Mouse (Mus musculus) lung, adult 2 months (tissue): ENCODE results near the gene Plek.

Experiments
- CTCF ChIP-seq: fragments of 200-500 bp; IDR thresholded peaks from 2 replicates; pipeline ENCODE4 v1.5.1; 2011; ENCODE audit warnings: mild to moderate bottlenecking, low read length, control low read depth; ENCODE audit not compliant: insufficient read depth
- POLR2A ChIP-seq: fragments of 200-500 bp; IDR thresholded peaks from 2 replicates; pipeline ENCODE4 v1.6.1; 2011; ENCODE audit warnings: low read depth, mild to moderate bottlenecking, control low read depth, low read length, borderline replicate concordance; ENCODE audit errors: extremely low read depth

- TF ChIP-seq CTCF (no peak), POLR2A (no peak)
Measured at GRCm38 (mm10) chr11:16941973-16942452, 110.2 kb downstream of the Plek start.
